Mouse (Mus musculus): ENCODE results near the gene H6pd. TPM values are rescaled to one million over a fixed set of nuclear protein-coding genes. Genes with fewer than 3 reads are reported as not detected.

H6pd gene
- polyA plus RNA-seq, 1 experiment from 2014 or later, result 5.8 TPM

DNA sequence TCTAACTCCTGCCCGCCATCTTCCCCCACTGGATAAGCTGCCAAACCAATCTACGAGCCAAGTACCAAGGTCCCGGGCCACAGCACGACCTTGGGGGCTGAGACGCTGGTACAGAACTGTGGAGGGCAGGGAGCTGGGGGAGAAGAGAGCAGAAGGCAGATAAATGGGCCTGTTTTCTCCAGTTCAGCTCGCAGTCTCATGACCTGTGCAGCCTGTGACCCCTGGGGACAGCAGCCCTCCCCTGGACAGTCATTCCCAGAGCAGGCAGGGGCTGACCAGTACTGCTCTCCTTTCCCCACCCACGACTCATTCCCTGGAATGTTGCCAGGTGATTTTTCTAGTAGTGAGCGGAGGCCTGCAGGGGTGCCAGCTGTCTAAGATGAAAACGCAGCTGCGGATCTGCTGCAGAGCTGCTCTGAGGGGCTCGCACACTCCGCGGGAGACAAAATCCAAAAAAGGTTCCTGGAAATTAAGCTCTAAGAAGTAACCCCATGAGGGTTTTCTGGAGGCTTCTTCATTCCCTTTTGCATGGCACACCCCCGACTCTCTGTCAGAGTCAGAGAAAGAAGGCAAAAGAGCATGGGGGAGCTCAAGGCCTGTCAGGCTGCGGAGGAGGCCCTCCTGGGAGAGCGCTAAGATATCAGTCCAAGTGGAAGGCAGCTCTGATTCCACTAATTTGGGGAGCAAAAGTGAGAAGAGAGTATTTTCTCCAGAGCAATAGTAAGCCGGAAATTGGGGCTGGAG is 30.9 kb downstream of the H6pd start:
- no peak for DNase-seq (ENCODE audit: low spot score)
- Histone ChIP-seq H3K27ac (peak overlapping the region; percentile 56; the same call in 1 of the 2 replicates), H3K9me3 (no peaks in the 10 kb centered on the region), H3K4me3 (no peak overlapping the region), H3K27me3 (ENCODE audit: insufficient read depth, poor library complexity, severe bottlenecking) (peaks cover 18% of the 10 kb centered on the region), H3K36me3 (peaks cover 13% of the 10 kb centered on the region), H3K4me1 (peaks cover 29% of the 10 kb centered on the region)
- WGBS, result 53% methylated on average over 17 of the region's 17 CpGs

DNA sequence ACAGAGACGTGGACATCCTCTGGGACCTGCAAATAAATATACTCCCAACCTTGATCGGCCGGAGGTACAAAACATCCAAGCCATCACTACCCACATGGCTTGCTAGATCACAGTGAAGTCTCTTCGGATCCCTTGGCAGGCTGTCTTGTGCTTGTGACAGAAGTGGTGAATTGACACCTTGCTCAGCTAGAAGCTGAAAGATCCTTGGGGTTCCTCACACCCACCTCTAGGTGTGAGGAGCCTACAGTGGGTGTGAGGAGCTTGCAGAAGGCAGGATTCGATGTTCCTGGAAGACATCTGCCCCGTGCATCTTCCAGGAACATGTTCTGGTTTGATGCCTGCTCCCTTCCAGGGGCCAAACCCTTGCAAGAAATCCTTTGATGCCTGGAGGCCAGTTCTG is 31.6 kb downstream of the H6pd start:
- no peak for DNase-seq (ENCODE audit: low spot score)
- peaks cover 29% of the 10 kb centered on the region for H3K4me1 ChIP-seq
- H3K27me3 ChIP-seq (ENCODE audit: insufficient read depth, poor library complexity, severe bottlenecking), result peaks cover 17% of the 10 kb centered on the region
- 0 out of 2 replicates have a peak overlapping the region, but pooled peaks have one; percentile 56 for H3K27ac ChIP-seq
- no peaks in the 10 kb centered on the region for H3K9me3 ChIP-seq
- H3K4me3 ChIP-seq, result no peak overlapping the region
- peaks cover 9% of the 10 kb centered on the region for H3K36me3 ChIP-seq
- 62% methylated on average over 6 of the region's 6 CpGs for WGBS

DNA sequence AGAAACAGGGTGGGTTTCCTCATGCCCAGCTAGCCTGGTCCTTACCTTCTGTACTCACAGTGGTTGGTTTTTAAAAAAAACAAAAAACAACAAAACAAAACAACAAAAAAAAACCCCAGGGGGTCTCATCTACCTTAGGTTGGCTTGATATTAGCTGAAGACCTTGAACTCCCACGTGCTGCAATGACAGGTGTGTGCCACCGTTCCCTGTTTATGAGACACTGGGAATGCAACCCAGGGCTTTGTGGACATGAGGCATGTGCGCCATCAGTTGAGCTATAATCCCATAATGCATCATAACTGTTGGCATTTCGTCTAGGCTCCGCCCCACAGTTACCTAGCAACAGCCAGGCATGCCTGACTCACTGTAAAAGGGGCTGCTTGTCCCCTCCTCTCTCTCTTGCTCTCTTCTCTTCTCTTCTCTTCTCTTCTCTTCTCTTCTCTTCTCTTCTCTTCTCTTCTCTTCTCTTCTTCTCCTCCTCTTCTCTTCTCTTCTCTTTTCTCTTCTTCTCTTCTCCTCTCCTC is 33.0 kb downstream of the H6pd start:
- no peaks in the 10 kb centered on the region for H3K9me3 ChIP-seq
- 75% methylated on average over 5 of the region's 5 CpGs for WGBS
- DNase-seq (ENCODE audit: low spot score), result no peak

DNA sequence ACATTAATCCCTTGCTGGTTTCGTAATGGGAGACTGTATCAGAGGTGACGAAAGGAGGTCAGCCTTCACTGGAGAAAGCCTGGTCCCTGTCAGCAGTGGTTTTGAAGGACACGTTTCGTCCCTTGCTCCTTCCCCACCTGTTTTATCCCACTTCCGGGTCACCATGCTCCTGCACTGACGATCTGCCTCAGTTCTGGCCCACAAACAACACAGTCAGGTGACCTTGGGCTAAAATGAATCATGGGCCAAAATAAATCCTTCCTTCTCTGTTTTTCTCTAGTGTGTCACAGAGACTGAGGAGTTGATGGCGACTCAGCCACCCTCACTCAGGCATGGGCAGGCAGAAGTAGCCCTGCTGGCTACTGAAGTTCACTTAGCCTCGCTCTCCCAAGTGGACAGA is 33.5 kb downstream of the H6pd start:
- Histone ChIP-seq H3K9me3 (no peaks in the 10 kb centered on the region), H3K36me3 (no peaks in the 10 kb centered on the region), H3K4me3 (no peak overlapping the region), H3K27me3 (ENCODE audit: insufficient read depth, poor library complexity, severe bottlenecking) (peaks cover 10% of the 10 kb centered on the region; the same call in 1 of the 2 replicates), H3K4me1 (peaks cover 33% of the 10 kb centered on the region), H3K27ac (no peak overlapping the region)
- 42% methylated on average over 8 of the region's 8 CpGs for WGBS
- DNase-seq (ENCODE audit: low spot score), result no peak

More for the DNA sequence above, 33.0 kb downstream of the H6pd start:
- Histone ChIP-seq H3K27ac (no peak overlapping the region), H3K4me3 (no peak overlapping the region), H3K27me3 (ENCODE audit: insufficient read depth, poor library complexity, severe bottlenecking) (peaks cover 5% of the 10 kb centered on the region; the same call in 1 of the 2 replicates), H3K4me1 (peaks cover 33% of the 10 kb centered on the region), H3K36me3 (no peaks in the 10 kb centered on the region)

DNA sequence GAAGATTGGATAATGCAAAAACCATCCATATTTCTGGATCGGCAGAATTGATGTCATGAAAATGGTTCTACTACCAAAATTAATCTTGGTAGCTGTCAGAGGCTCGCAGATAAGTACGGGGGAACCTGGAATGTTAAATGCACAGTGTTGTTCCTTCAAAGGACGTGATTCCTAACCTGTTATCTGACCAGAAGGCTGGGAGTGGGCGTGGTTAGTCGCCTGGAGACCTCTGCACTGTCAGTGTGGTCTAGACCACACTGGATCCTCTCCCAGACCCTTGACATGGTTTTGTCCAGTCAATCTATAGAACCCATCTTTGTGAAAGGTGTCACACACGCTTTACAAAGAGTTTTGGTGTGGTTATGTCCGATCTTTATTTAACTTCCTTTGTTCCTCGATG is 37.4 kb downstream of the H6pd start:
- Histone ChIP-seq H3K4me3 (no peak overlapping the region), H3K27ac (no peak overlapping the region), H3K27me3 (ENCODE audit: insufficient read depth, poor library complexity, severe bottlenecking) (peaks cover 32% of the 10 kb centered on the region; the same call in 1 of the 2 replicates), H3K4me1 (peaks cover 24% of the 10 kb centered on the region), H3K9me3 (no peaks in the 10 kb centered on the region), H3K36me3 (no peaks in the 10 kb centered on the region)
- no peak for DNase-seq (ENCODE audit: low spot score)
- 52% methylated on average over 9 of the region's 9 CpGs for WGBS

DNA sequence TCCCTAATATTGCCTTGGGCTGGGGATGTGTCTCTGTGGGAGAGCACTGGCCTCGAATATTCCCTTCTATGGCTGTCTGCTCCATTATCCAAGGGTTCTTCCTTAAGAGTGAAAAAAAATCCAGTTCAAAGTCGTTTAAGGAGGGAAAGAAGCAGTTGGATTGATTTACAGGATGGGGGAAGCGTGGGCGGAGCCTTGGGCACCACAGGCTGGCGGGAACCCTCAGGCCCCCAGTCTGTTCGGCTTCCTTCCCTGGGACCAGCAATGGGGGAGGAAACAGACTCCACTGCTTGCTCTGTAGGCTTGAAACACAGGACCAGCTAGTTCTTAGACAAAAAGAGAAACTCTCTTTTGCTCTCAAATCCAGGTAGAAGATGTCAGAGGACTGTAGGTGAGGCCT is 40.3 kb downstream of the H6pd start:
- WGBS, result 44% methylated on average over 6 of the region's 6 CpGs
- no peaks in the 10 kb centered on the region for H3K9me3 ChIP-seq
- no peak overlapping the region for H3K27ac ChIP-seq
- H3K36me3 ChIP-seq, result no peaks in the 10 kb centered on the region
- no peak for DNase-seq (ENCODE audit: low spot score)
- no peak overlapping the region for H3K4me3 ChIP-seq
- H3K27me3 ChIP-seq (ENCODE audit: insufficient read depth, poor library complexity, severe bottlenecking), result peaks cover 38% of the 10 kb centered on the region; the same call in 1 of the 2 replicates
- peaks cover 26% of the 10 kb centered on the region; the same call in 1 of the 2 replicates for H3K4me1 ChIP-seq

DNA sequence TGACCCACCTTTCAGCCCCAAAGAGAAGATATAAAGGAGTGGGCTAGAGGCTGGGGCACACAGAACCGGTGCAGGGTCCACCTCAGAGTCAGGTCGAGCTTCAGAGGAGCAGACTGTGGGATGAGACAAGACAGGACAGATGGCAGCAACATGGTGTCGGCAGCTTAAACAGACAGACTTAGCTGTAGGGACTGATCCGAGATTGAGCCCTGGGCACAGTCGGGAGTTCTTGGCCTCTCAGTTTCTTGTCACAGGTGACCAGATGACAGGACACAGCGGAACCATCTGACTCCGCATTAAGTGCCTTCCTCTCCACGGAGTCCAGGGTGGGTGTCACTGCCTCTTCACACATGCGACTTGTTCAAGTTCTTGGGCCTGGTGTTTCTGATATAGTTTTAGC is 41.9 kb downstream of the H6pd start:
- Histone ChIP-seq H3K4me3 (no peak overlapping the region), H3K36me3 (no peaks in the 10 kb centered on the region), H3K4me1 (peaks cover 26% of the 10 kb centered on the region; the same call in 1 of the 2 replicates), H3K27ac (no peak overlapping the region), H3K27me3 (ENCODE audit: insufficient read depth, poor library complexity, severe bottlenecking) (peaks cover 38% of the 10 kb centered on the region; the same call in 1 of the 2 replicates), H3K9me3 (no peaks in the 10 kb centered on the region)
- DNase-seq (ENCODE audit: low spot score), result no peak
- WGBS, result 79% methylated on average over 9 of the region's 9 CpGs

DNA sequence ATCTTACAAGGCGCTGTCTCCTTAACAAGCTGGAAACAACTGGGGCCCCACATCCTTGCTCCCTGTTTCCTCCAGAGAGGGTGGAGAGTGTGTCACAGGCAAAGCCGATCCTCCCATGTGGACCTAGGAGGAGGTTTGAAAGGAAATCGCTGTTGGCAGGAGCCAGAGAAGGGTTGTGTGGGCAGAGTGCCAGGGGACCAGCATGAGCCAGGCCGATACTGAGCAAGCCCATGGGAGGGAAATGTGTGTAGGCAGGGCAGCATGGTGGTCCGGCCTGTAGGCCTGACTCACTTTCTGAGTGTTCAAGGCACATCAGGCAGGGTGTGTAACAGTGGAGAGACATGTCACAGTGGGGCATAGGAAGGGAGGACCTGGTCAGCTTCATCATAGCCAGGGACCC is 42.6 kb downstream of the H6pd start:
- H3K4me1 ChIP-seq, result peaks cover 22% of the 10 kb centered on the region; the same call in 1 of the 2 replicates
- H3K27me3 ChIP-seq (ENCODE audit: insufficient read depth, poor library complexity, severe bottlenecking), result peaks cover 38% of the 10 kb centered on the region; the same call in 1 of the 2 replicates
- H3K36me3 ChIP-seq, result no peaks in the 10 kb centered on the region
- no peak overlapping the region for H3K4me3 ChIP-seq
- no peak for DNase-seq (ENCODE audit: low spot score)
- H3K27ac ChIP-seq, result no peak overlapping the region
- no peaks in the 10 kb centered on the region for H3K9me3 ChIP-seq
- 67% methylated on average over 5 of the region's 5 CpGs for WGBS

DNA sequence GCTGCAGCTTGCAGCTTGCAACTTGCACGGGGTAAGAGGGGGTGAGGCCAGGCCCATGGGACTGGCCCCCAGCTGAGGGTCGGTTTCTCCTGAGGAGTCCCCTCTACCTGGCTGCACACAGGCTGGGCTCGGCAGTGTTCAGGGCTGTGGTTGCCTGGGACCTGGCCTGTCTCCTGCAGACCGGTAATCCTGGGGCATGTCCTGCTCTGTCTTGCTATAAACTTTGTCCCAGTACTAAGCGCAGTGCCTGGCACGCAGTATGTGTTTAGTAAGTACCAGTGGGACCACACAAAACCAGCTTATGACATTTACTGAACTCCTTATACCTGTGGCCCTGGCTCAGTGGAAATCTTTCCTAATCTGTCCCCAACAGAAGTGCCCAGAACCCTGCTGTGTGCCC is 43.2 kb downstream of the H6pd start:
- WGBS, result 79% methylated on average over 6 of the region's 6 CpGs
- DNase-seq (ENCODE audit: low spot score), result no peak
- no peak overlapping the region for H3K27ac ChIP-seq

DNA sequence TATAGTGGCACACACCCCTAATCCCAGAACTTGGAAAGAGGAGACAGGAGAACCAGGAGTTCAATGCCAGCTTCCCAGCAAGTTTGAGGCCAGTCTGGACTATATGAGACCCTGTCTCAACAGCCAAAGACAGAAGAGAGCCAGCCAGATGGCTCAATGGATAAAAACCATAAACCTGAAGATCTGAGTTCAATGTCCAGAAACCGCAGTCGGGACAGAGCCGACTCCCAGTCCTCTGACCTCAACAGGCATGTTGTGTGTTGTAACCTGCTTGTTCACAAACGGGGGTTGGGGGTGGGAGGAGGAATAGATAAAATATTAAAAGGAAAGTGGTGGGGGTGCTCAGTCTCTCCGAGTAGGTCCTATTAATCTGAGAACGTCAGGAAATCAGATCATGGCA is 43.6 kb downstream of the H6pd start:
- no peak for DNase-seq (ENCODE audit: low spot score)
- peaks cover 42% of the 10 kb centered on the region; the same call in 1 of the 2 replicates for H3K27me3 ChIP-seq (ENCODE audit: insufficient read depth, poor library complexity, severe bottlenecking)

More for the DNA sequence above, 43.2 kb downstream of the H6pd start:
- Histone ChIP-seq H3K9me3 (no peaks in the 10 kb centered on the region), H3K4me1 (peaks cover 22% of the 10 kb centered on the region; the same call in 1 of the 2 replicates), H3K27me3 (ENCODE audit: insufficient read depth, poor library complexity, severe bottlenecking) (peaks cover 42% of the 10 kb centered on the region; the same call in 1 of the 2 replicates), H3K4me3 (no peak overlapping the region), H3K36me3 (no peaks in the 10 kb centered on the region)

DNA sequence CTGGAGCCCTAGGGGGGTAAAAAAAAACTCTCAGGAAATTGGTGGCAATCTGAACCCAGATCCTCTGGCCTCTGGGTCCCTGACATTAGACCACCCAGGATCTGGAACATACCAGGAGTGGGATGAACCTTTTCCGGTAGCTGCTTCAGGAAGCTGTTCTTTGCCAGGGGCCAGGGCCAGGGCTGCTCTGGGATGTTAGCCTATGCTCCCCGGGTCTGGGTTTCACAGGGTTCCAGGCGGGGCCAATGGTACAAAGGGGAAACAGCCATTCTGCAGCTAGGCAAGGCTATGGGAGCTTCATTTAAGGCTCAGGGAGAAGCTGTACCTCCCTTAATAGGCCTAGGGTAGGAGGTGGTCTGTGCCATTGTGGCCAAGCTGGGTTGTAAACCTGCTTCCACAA is 44.1 kb downstream of the H6pd start:
- peaks cover 39% of the 10 kb centered on the region; the same call in 1 of the 2 replicates for H3K27me3 ChIP-seq (ENCODE audit: insufficient read depth, poor library complexity, severe bottlenecking)
- 61% methylated on average over 3 of the region's 3 CpGs for WGBS
- DNase-seq (ENCODE audit: low spot score), result no peak
- no peaks in the 10 kb centered on the region for H3K9me3 ChIP-seq
- peaks cover 22% of the 10 kb centered on the region; the same call in 1 of the 2 replicates for H3K4me1 ChIP-seq
- no peak overlapping the region for H3K27ac ChIP-seq
- H3K36me3 ChIP-seq, result no peaks in the 10 kb centered on the region
- H3K4me3 ChIP-seq, result no peak overlapping the region

More for the DNA sequence above, 43.6 kb downstream of the H6pd start:
- H3K36me3 ChIP-seq, result no peaks in the 10 kb centered on the region
- H3K9me3 ChIP-seq, result no peaks in the 10 kb centered on the region
- no peak overlapping the region for H3K27ac ChIP-seq
- peaks cover 22% of the 10 kb centered on the region; the same call in 1 of the 2 replicates for H3K4me1 ChIP-seq
- H3K4me3 ChIP-seq, result no peak overlapping the region
- WGBS, result 77% methylated on average over 6 of the region's 6 CpGs

DNA sequence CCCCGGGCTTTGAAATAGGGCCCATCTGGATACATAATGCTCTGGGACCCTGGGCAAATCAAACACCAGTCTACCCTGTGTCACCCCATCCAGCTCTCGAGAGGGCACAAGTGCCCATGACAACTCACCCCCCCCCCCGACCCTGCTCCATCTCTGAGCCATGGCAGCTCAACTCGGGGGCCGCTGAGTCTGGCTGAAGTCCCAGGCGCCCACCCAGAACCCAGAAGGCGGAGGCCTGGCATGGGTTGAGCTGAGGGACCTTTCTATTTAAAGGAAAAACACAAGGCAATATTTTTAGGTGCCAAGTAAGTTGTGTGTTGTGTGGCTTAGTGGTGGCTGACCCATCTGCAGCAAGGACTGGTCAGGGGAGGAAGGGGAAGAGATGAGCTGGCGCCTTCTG is 44.5 kb downstream of the H6pd start:
- DNase-seq (ENCODE audit: low spot score), result no peak
- no peak overlapping the region for H3K4me3 ChIP-seq
- peaks cover 34% of the 10 kb centered on the region; the same call in 1 of the 2 replicates for H3K27me3 ChIP-seq (ENCODE audit: insufficient read depth, poor library complexity, severe bottlenecking)
- no peaks in the 10 kb centered on the region for H3K9me3 ChIP-seq
- 79% methylated on average over 8 of the region's 8 CpGs for whole genome bisulfite sequencing
- no peaks in the 10 kb centered on the region for H3K36me3 ChIP-seq
- no peak overlapping the region for H3K27ac ChIP-seq
- H3K4me1 ChIP-seq, result peaks cover 22% of the 10 kb centered on the region; the same call in 1 of the 2 replicates

DNA sequence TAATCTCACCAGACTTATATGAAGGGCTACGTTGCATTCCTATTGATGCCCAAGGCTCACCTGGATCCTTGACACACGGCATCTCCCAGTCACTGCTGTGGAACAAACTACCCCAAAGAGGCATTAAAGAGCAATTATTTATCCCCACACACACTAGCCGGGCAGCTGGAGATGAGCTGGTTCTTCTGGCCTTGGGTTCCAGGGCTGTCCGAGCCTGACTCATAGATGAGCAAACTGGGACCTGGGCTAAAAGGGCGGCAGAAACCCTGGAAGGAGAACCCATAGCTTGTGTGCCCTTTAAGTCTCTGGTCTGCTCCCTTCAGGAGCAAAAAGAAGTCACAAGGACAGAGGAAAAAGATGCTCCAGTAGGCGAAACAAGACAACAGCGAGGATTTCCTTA is 48.4 kb downstream of the H6pd start:
- H3K27me3 ChIP-seq (ENCODE audit: insufficient read depth, poor library complexity, severe bottlenecking), result peaks cover 33% of the 10 kb centered on the region
- H3K4me3 ChIP-seq, result no peak overlapping the region
- H3K9me3 ChIP-seq, result no peaks in the 10 kb centered on the region
- H3K36me3 ChIP-seq, result no peaks in the 10 kb centered on the region
- no peak for DNase-seq (ENCODE audit: low spot score)
- H3K4me1 ChIP-seq, result peaks cover 11% of the 10 kb centered on the region; the same call in 1 of the 2 replicates
- WGBS, result 84% methylated on average over 7 of the region's 7 CpGs
- H3K27ac ChIP-seq, result no peak overlapping the region

Data from heart, embryonic 10.5 days (tissue).